Mouse (Mus musculus): Measurements from ENCODE around the gene Mrpl38. TPM values are rescaled to one million over a fixed set of nuclear protein-coding genes. Genes with fewer than 3 reads are reported as not detected.

The Mrpl38 gene
- polyA plus RNA-seq, 1 experiment from 2014 or later = 49.5 TPM

GRCm38 (mm10) chr11:116149341-116149740 lies 10.7 kb upstream of the Mrpl38 start:
- Histone ChIP-seq H3K4me1 (replicated peaks; ENCODE audit: control insufficient read depth, insufficient read depth) (no peaks in the 10 kb centered on the region), H3K9me3 (ENCODE audit: control insufficient read depth, low read length) (no peaks in the 10 kb centered on the region), H3K27me3 (ENCODE audit: control insufficient read depth, insufficient read depth, low read length) (no peaks in the 10 kb centered on the region), H3K36me3 (ENCODE audit: control insufficient read depth, insufficient read depth, low read length) (peaks cover 33% of the 10 kb centered on the region), H3K4me3 (ENCODE audit: low read depth, low read length) (no peak overlapping the region), H3K4me2 (replicated peaks; ENCODE audit: low read depth) (no peak overlapping the region), H3K9ac (ENCODE audit: low read length) (no peak overlapping the region), H3K27ac (replicated peaks) (no peak overlapping the region)
- WGBS = 86% methylated on average over 6 of the region's 6 CpGs
- no peak for DNase-seq (ENCODE audit: low spot score)
- no peak for ATAC-seq (ENCODE audit: low FRiP score, low TSS enrichment)
- TF ChIP-seq EP300 (optimal IDR thresholded peaks at IDR 0.05) (no peak), CTCF (IDR thresholded peaks at IDR 0.05; ENCODE audit: low read depth) (no peak)

- no peak overlapping the region for H3K27ac ChIP-seq (replicated peaks)
- no peaks in the 10 kb centered on the region for H3K27me3 ChIP-seq (ENCODE audit: control insufficient read depth, insufficient read depth, low read length)
- no peak overlapping the region for H3K9ac ChIP-seq (ENCODE audit: low read length)
- no peaks in the 10 kb centered on the region for H3K4me1 ChIP-seq (replicated peaks; ENCODE audit: control insufficient read depth, insufficient read depth)
- H3K4me2 ChIP-seq (replicated peaks; ENCODE audit: low read depth) = no peak overlapping the region
- 58% methylated on average over 20 of the region's 20 CpGs for WGBS
- peaks cover 33% of the 10 kb centered on the region for H3K36me3 ChIP-seq (ENCODE audit: control insufficient read depth, insufficient read depth, low read length)
- no peak for ATAC-seq (ENCODE audit: low FRiP score, low TSS enrichment)
- no peak for DNase-seq (ENCODE audit: low spot score)
- TF ChIP-seq EP300 (optimal IDR thresholded peaks at IDR 0.05) = no peak
- TF ChIP-seq CTCF (IDR thresholded peaks at IDR 0.05; ENCODE audit: low read depth) = no peak
- H3K9me3 ChIP-seq (ENCODE audit: control insufficient read depth, low read length) = no peaks in the 10 kb centered on the region
- H3K4me3 ChIP-seq (ENCODE audit: low read depth, low read length) = no peak overlapping the region
These were observed 10.1 kb upstream of the Mrpl38 start for GRCm38 (mm10) chr11:116148761-116149221.

DNA sequence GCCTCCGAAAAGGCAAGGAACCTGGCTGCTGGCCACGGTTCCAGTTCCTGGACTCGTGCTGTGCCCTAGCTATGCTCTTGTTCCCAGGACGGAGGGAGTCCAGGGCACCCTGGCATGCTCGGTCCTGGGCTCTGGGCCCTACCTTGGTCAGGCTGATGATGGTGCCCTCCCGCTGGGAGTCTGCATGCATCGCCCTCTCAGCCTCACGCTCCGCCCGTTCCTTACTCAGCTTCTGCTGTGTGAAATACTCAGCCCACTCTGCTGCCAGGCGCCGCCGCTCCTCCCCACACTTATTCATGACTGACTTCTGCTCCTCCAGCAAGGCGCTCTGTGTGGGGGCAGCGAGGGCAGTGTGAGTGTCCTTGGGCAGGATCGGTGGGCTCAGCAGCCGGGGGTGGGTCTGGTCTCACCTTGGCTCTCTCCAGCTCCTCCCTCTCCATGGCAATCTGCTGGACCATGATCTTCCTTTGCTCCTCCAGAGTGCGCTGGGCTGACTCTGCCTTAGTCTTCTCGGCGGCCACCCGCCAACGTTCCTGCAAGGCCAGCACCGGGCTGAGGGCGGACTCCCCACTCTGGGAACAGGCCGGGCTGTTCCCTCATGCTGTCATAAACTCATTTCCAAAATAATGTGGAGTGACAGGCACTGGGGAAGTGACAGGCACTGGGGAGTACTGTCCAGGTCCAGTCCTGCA lies 7.8 kb upstream of the Mrpl38 start:
- no peak for TF ChIP-seq EP300 (optimal IDR thresholded peaks at IDR 0.05)
- TF ChIP-seq CTCF (IDR thresholded peaks at IDR 0.05; ENCODE audit: low read depth) = no peak
- peak overlapping the region; percentile 86 for H3K27ac ChIP-seq (replicated peaks)
- peak; percentile 74 for ATAC-seq (ENCODE audit: low FRiP score, low TSS enrichment)
- H3K9me3 ChIP-seq (ENCODE audit: control insufficient read depth, low read length) = no peaks in the 10 kb centered on the region
- no peak overlapping the region for H3K4me3 ChIP-seq (ENCODE audit: low read depth, low read length)
- H3K36me3 ChIP-seq (ENCODE audit: control insufficient read depth, insufficient read depth, low read length) = peaks cover 28% of the 10 kb centered on the region
- H3K4me2 ChIP-seq (replicated peaks; ENCODE audit: low read depth) = no peak overlapping the region; the same call in 1 of the 2 replicates
- H3K27me3 ChIP-seq (ENCODE audit: control insufficient read depth, insufficient read depth, low read length) = no peaks in the 10 kb centered on the region
- H3K9ac ChIP-seq (ENCODE audit: low read length) = peak overlapping the region; percentile 35; the same call in 1 of the 2 replicates
- H3K4me1 ChIP-seq (replicated peaks; ENCODE audit: control insufficient read depth, insufficient read depth) = no peaks in the 10 kb centered on the region
- 61% methylated on average over 25 of the region's 25 CpGs for WGBS
- DNase-seq (ENCODE audit: low spot score) = peak; percentile 87

- no peak for TF ChIP-seq EP300 (optimal IDR thresholded peaks at IDR 0.05)
- H3K9ac ChIP-seq (ENCODE audit: low read length) = peak overlapping the region; percentile 38
- WGBS = 53% methylated on average over 18 of the region's 18 CpGs
These were observed 7.0 kb upstream of the Mrpl38 start for GRCm38 (mm10) chr11:116145481-116146293.

DNA sequence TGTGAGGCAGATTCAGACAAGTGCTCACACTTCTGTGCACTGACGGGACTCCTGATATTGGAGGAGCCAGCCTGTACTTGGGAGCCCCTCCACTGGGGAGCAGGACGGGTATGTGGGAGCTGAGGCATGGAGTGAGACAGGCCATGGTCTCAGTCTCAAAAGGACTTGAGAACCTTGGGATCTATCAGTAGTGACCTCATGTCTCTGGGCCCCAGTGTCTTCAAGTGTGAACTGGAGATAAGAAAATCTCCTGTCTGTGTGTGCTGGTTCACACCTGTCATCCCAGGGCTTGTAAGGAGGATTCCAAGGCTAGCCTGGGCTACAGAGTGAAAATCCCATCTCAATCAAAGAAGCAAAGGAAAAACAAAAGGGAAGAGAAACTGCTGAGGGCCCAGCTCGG lies 4.8 kb upstream of the Mrpl38 start:
- no peak for TF ChIP-seq CTCF (IDR thresholded peaks at IDR 0.05; ENCODE audit: low read depth)
- no peak for TF ChIP-seq EP300 (optimal IDR thresholded peaks at IDR 0.05)
- H3K27me3 ChIP-seq (ENCODE audit: control insufficient read depth, insufficient read depth, low read length) = no peaks in the 10 kb centered on the region
- no peak overlapping the region for H3K4me3 ChIP-seq (ENCODE audit: low read depth, low read length)
- H3K27ac ChIP-seq (replicated peaks) = no peak overlapping the region
- H3K9me3 ChIP-seq (ENCODE audit: control insufficient read depth, low read length) = no peaks in the 10 kb centered on the region
- H3K9ac ChIP-seq (ENCODE audit: low read length) = no peak overlapping the region
- ATAC-seq (ENCODE audit: low FRiP score, low TSS enrichment) = no peak
- H3K36me3 ChIP-seq (ENCODE audit: control insufficient read depth, insufficient read depth, low read length) = peaks cover 13% of the 10 kb centered on the region; the same call in 1 of the 2 replicates
- H3K4me1 ChIP-seq (replicated peaks; ENCODE audit: control insufficient read depth, insufficient read depth) = no peaks in the 10 kb centered on the region
- no peak overlapping the region for H3K4me2 ChIP-seq (replicated peaks; ENCODE audit: low read depth)
- 79% methylated on average over 3 of the region's 3 CpGs for WGBS
- DNase-seq (ENCODE audit: low spot score) = no peak

More at GRCm38 (mm10) chr11:116145481-116146293, 7.0 kb upstream of the Mrpl38 start:
- H3K27ac ChIP-seq (replicated peaks) = peak overlapping the region; percentile 86
- H3K4me1 ChIP-seq (replicated peaks; ENCODE audit: control insufficient read depth, insufficient read depth) = no peaks in the 10 kb centered on the region
- H3K36me3 ChIP-seq (ENCODE audit: control insufficient read depth, insufficient read depth, low read length) = peaks cover 22% of the 10 kb centered on the region
- DNase-seq (ENCODE audit: low spot score) (peak; percentile 51), ATAC-seq (ENCODE audit: low FRiP score, low TSS enrichment) (peak; percentile 13; the same call in 1 of the 2 replicates)
- H3K4me3 ChIP-seq (ENCODE audit: low read depth, low read length) = no peak overlapping the region
- no peaks in the 10 kb centered on the region for H3K27me3 ChIP-seq (ENCODE audit: control insufficient read depth, insufficient read depth, low read length)
- peak overlapping the region; percentile 11 for H3K4me2 ChIP-seq (replicated peaks; ENCODE audit: low read depth)
- no peaks in the 10 kb centered on the region for H3K9me3 ChIP-seq (ENCODE audit: control insufficient read depth, low read length)
